Mouse (Mus musculus): ENCODE data around the gene Cenpj. TPM values are rescaled to one million over a fixed set of nuclear protein-coding genes. Genes with fewer than 3 reads are reported as not detected.

The Cenpj gene
- polyA plus RNA-seq (2015; fragmentation: Nextera tagmentation; extraction: Ambion mirVana), result 7.2 and 7.8 TPM in 2 replicates

GRCm38 (mm10) chr14:56575416-56575815, at the start of gene Cenpj, which contains the start of gene Parp4:
Gene Cenpj, minus strand, starts transcription at chr14:56575425.
Gene Parp4, plus strand, starts transcription at chr14:56575619.
- Histone ChIP-seq H3K27me3 (replicated peaks) (no peaks in the 10 kb centered on the region), H3K27ac (replicated peaks) (peak within 1 kb of the TSS; percentile 70), H3K4me3 (peak within 1 kb of the TSS; percentile 82), H3K9ac (peak within 1 kb of the TSS; percentile 90), H3K4me1 (peaks cover 43% of the 10 kb centered on the region), H3K36me3 (peaks cover 11% of the 10 kb centered on the region; the same call in 1 of the 2 replicates), H3K4me2 (peak within 1 kb of the TSS; percentile 77), H3K9me3 (no peaks in the 10 kb centered on the region)
- peak; percentile 77 for ATAC-seq (ENCODE audit: extremely low read depth, insufficient number of reproducible peaks, low FRiP score, low TSS enrichment)
- 0% methylated on average over 24 of the region's 24 CpGs for WGBS

GRCm38 (mm10) chr14:56620425-56620824, 45.2 kb upstream of the Cenpj start:
- no peaks in the 10 kb centered on the region for H3K27me3 ChIP-seq (replicated peaks)
- no peak overlapping the region for H3K27ac ChIP-seq (replicated peaks)
- H3K4me3 ChIP-seq, result no peak overlapping the region
- H3K4me1 ChIP-seq, result no peaks in the 10 kb centered on the region
- H3K36me3 ChIP-seq, result peaks cover 84% of the 10 kb centered on the region
- 84% methylated on average over 8 of the region's 8 CpGs for WGBS
- H3K9ac ChIP-seq, result no peak overlapping the region
- ATAC-seq (ENCODE audit: extremely low read depth, insufficient number of reproducible peaks, low FRiP score, low TSS enrichment), result no peak
- no peak overlapping the region for H3K4me2 ChIP-seq
- no peaks in the 10 kb centered on the region for H3K9me3 ChIP-seq

GRCm38 (mm10) chr14:56617470-56617869, 42.2 kb upstream of the Cenpj start:
- Histone ChIP-seq H3K9ac (no peak overlapping the region), H3K4me3 (no peak overlapping the region), H3K9me3 (no peaks in the 10 kb centered on the region), H3K4me1 (no peaks in the 10 kb centered on the region), H3K27ac (replicated peaks) (no peak overlapping the region), H3K27me3 (replicated peaks) (no peaks in the 10 kb centered on the region), H3K4me2 (no peak overlapping the region), H3K36me3 (peaks cover 89% of the 10 kb centered on the region)
- WGBS, result 88% methylated on average over 1 of the region's 1 CpGs
- no peak for ATAC-seq (ENCODE audit: extremely low read depth, insufficient number of reproducible peaks, low FRiP score, low TSS enrichment)

GRCm38 (mm10) chr14:56613212-56613611, 38.0 kb upstream of the Cenpj start:
- Histone ChIP-seq H3K36me3 (peaks cover 98% of the 10 kb centered on the region), H3K4me3 (no peak overlapping the region), H3K4me2 (no peak overlapping the region), H3K9me3 (peaks cover 4% of the 10 kb centered on the region; the same call in 1 of the 2 replicates), H3K4me1 (no peaks in the 10 kb centered on the region), H3K27ac (replicated peaks) (no peak overlapping the region), H3K9ac (no peak overlapping the region), H3K27me3 (replicated peaks) (no peaks in the 10 kb centered on the region)
- 82% methylated on average over 3 of the region's 3 CpGs for WGBS
- no peak for ATAC-seq (ENCODE audit: extremely low read depth, insufficient number of reproducible peaks, low FRiP score, low TSS enrichment)

- Histone ChIP-seq H3K4me1 (no peaks in the 10 kb centered on the region), H3K27me3 (replicated peaks) (no peaks in the 10 kb centered on the region), H3K27ac (replicated peaks) (no peak overlapping the region), H3K9me3 (peaks cover 4% of the 10 kb centered on the region; the same call in 1 of the 2 replicates), H3K4me2 (no peak overlapping the region), H3K9ac (no peak overlapping the region), H3K36me3 (peaks cover 75% of the 10 kb centered on the region), H3K4me3 (no peak overlapping the region)
- 77% methylated on average over 4 of the region's 4 CpGs for WGBS
- no peak for ATAC-seq (ENCODE audit: extremely low read depth, insufficient number of reproducible peaks, low FRiP score, low TSS enrichment)
These were observed 29.9 kb upstream of the Cenpj start for GRCm38 (mm10) chr14:56605136-56605535.

- no peaks in the 10 kb centered on the region for H3K4me1 ChIP-seq
- H3K4me2 ChIP-seq, result no peak overlapping the region
- 90% methylated on average over 5 of the region's 5 CpGs for WGBS
- H3K27ac ChIP-seq (replicated peaks), result no peak overlapping the region
- no peaks in the 10 kb centered on the region for H3K9me3 ChIP-seq
- H3K4me3 ChIP-seq, result no peak overlapping the region
- H3K27me3 ChIP-seq (replicated peaks), result no peaks in the 10 kb centered on the region
- ATAC-seq (ENCODE audit: extremely low read depth, insufficient number of reproducible peaks, low FRiP score, low TSS enrichment), result no peak
- no peak overlapping the region for H3K9ac ChIP-seq
- peaks cover 73% of the 10 kb centered on the region for H3K36me3 ChIP-seq
These were observed 29.2 kb upstream of the Cenpj start for GRCm38 (mm10) chr14:56604438-56604837.

- peaks cover 75% of the 10 kb centered on the region for H3K36me3 ChIP-seq
- no peak overlapping the region for H3K27ac ChIP-seq (replicated peaks)
- WGBS, result 86% methylated on average over 9 of the region's 9 CpGs
- no peak overlapping the region for H3K4me3 ChIP-seq
- ATAC-seq (ENCODE audit: extremely low read depth, insufficient number of reproducible peaks, low FRiP score, low TSS enrichment), result no peak
- no peaks in the 10 kb centered on the region for H3K9me3 ChIP-seq
- H3K4me2 ChIP-seq, result no peak overlapping the region
- H3K4me1 ChIP-seq, result no peaks in the 10 kb centered on the region
- no peak overlapping the region for H3K9ac ChIP-seq
- no peaks in the 10 kb centered on the region for H3K27me3 ChIP-seq (replicated peaks)
These were observed 26.8 kb upstream of the Cenpj start for GRCm38 (mm10) chr14:56602069-56602468.

- H3K4me3 ChIP-seq, result no peak overlapping the region
- H3K9ac ChIP-seq, result no peak overlapping the region
- H3K4me2 ChIP-seq, result no peak overlapping the region
- H3K9me3 ChIP-seq, result no peaks in the 10 kb centered on the region
- H3K27ac ChIP-seq (replicated peaks), result no peak overlapping the region
- WGBS, result 45% methylated on average over 6 of the region's 6 CpGs
- no peaks in the 10 kb centered on the region for H3K27me3 ChIP-seq (replicated peaks)
- H3K4me1 ChIP-seq, result no peaks in the 10 kb centered on the region
- H3K36me3 ChIP-seq, result peaks cover 87% of the 10 kb centered on the region
- ATAC-seq (ENCODE audit: extremely low read depth, insufficient number of reproducible peaks, low FRiP score, low TSS enrichment), result no peak
These were observed 23.5 kb upstream of the Cenpj start for GRCm38 (mm10) chr14:56598759-56599158.

GRCm38 (mm10) chr14:56594811-56595210, 19.6 kb upstream of the Cenpj start:
- no peak overlapping the region for H3K9ac ChIP-seq
- H3K9me3 ChIP-seq, result no peaks in the 10 kb centered on the region
- no peak overlapping the region for H3K4me3 ChIP-seq
- no peak for ATAC-seq (ENCODE audit: extremely low read depth, insufficient number of reproducible peaks, low FRiP score, low TSS enrichment)
- no peaks in the 10 kb centered on the region for H3K27me3 ChIP-seq (replicated peaks)
- H3K36me3 ChIP-seq, result peaks cover 97% of the 10 kb centered on the region
- 93% methylated on average over 1 of the region's 1 CpGs for WGBS
- H3K4me2 ChIP-seq, result no peak overlapping the region
- H3K27ac ChIP-seq (replicated peaks), result no peak overlapping the region
- no peaks in the 10 kb centered on the region for H3K4me1 ChIP-seq

- ATAC-seq (ENCODE audit: extremely low read depth, insufficient number of reproducible peaks, low FRiP score, low TSS enrichment), result no peak
- H3K4me1 ChIP-seq, result no peaks in the 10 kb centered on the region
- no peak overlapping the region for H3K9ac ChIP-seq
- H3K4me3 ChIP-seq, result no peak overlapping the region
- H3K27me3 ChIP-seq (replicated peaks), result no peaks in the 10 kb centered on the region
- H3K27ac ChIP-seq (replicated peaks), result no peak overlapping the region
- no peak overlapping the region for H3K4me2 ChIP-seq
- H3K36me3 ChIP-seq, result peaks cover 88% of the 10 kb centered on the region
- 91% methylated on average over 9 of the region's 9 CpGs for WGBS
- no peaks in the 10 kb centered on the region for H3K9me3 ChIP-seq
These were observed 17.0 kb upstream of the Cenpj start for GRCm38 (mm10) chr14:56592191-56592590.

GRCm38 (mm10) chr14:56582294-56582693, 7.1 kb upstream of the Cenpj start:
- Histone ChIP-seq H3K4me1 (peaks cover 31% of the 10 kb centered on the region), H3K4me3 (no peak overlapping the region), H3K4me2 (no peak overlapping the region), H3K9me3 (no peaks in the 10 kb centered on the region), H3K27me3 (replicated peaks) (no peaks in the 10 kb centered on the region), H3K36me3 (peaks cover 41% of the 10 kb centered on the region), H3K9ac (no peak overlapping the region), H3K27ac (replicated peaks) (no peak overlapping the region)
- ATAC-seq (ENCODE audit: extremely low read depth, insufficient number of reproducible peaks, low FRiP score, low TSS enrichment), result no peak
- WGBS, result 75% methylated on average over 6 of the region's 6 CpGs

GRCm38 (mm10) chr14:56581117-56581516, 5.9 kb upstream of the Cenpj start:
- 28% methylated on average over 5 of the region's 5 CpGs for WGBS
- H3K27me3 ChIP-seq (replicated peaks), result no peaks in the 10 kb centered on the region
- peaks cover 37% of the 10 kb centered on the region for H3K4me1 ChIP-seq
- H3K27ac ChIP-seq (replicated peaks), result peak overlapping the region; percentile 84
- no peak for ATAC-seq (ENCODE audit: extremely low read depth, insufficient number of reproducible peaks, low FRiP score, low TSS enrichment)
- peak overlapping the region; percentile 56 for H3K9ac ChIP-seq
- peaks cover 39% of the 10 kb centered on the region for H3K36me3 ChIP-seq
- H3K4me3 ChIP-seq, result no peak overlapping the region
- H3K9me3 ChIP-seq, result no peaks in the 10 kb centered on the region
- no peak overlapping the region for H3K4me2 ChIP-seq
